Mouse (Mus musculus): Measurements from ENCODE around the gene Abhd14b. TPM values are rescaled to one million over a fixed set of nuclear protein-coding genes. Genes with fewer than 3 reads are reported as not detected.

Abhd14b gene
- total and polyA plus RNA-seq, 2 experiments, result 129 to 402 TPM

DNA sequence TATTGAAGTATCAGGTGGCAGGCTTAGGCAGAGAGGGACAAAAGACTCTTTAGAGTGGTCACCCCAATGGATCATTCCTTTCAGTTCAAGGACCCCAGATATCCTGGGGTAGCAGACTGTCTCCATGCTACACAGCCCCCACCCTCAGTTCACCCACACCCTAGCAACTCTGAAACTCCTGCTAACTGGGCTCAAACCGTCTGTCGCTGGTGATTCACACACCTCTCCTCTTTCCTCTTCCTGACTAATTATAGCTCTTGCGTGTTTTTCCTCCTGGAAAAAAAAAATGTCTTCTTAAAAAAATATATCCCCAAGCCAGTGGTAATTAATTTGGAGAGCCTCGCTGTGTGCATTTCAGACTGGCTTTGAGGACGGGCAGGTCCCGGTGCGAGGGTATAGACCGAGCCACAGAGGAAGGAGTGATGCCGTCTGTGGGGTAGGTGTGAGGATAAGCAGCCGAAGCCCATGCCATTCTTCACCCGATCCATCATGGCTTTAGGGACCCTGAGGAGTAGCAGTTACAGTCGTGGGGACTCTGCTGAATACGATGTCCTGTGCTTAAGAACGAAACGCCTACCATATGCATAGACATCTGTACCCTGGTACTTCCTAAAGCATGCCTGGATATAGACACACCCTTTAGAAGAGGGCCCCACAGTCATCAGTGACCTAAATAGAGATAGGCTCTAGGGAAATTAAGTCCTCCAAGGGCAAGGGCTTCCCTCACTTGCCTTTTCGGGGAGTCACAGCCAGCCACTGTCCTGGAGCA lies 44.5 kb upstream of the Abhd14b start:
- H3K9ac ChIP-seq (ENCODE audit: low read depth, low read length), result no peak overlapping the region
- no peak overlapping the region for H3K4me3 ChIP-seq (ENCODE audit: insufficient read depth, low read depth, low read length)
- peaks cover 3% of the 10 kb centered on the region; the same call in 1 of the 2 replicates for H3K4me1 ChIP-seq (ENCODE audit: control insufficient read depth, insufficient read depth, low read length)

DNA sequence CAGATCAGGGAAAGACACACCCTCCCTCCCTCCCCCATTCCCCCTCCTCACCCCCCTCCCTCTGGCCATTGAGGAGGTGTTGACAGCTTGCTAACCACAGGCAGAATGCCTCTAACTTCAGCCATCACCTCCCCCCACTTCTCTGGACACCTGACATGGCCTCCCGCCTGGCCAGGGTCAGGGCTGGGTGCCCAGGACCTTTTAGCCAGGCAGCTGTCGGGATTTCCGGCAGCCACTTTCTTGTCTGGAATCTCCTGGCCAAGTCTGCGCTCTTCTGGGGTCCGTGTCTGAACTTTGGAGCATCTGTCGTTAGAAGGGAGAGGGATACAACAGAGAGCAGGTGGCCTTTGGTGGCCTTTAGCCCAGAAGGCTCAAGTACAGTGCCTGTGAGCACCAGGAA lies 42.0 kb upstream of the Abhd14b start:
- TF ChIP-seq CTCF (IDR thresholded peaks at IDR 0.05; ENCODE audit: low read depth, low read length) (no peak), POLR2A (IDR thresholded peaks at IDR 0.05; ENCODE audit: extremely low read depth, insufficient read depth, low read length) (no peak)
- Histone ChIP-seq H3K79me2 (ENCODE audit: control insufficient read depth, insufficient read depth, low read length) (no peaks in the 10 kb centered on the region), H3K4me3 (ENCODE audit: insufficient read depth, low read depth, low read length) (no peak overlapping the region), H3K27ac (replicated peaks; ENCODE audit: insufficient read depth, low read depth, low read length) (no peak overlapping the region), H3K9ac (ENCODE audit: low read depth, low read length) (no peak overlapping the region), H3K27me3 (ENCODE audit: control insufficient read depth, insufficient read depth, low read length) (no peaks in the 10 kb centered on the region), H3K36me3 (ENCODE audit: control insufficient read depth, insufficient read depth, low read length) (no peaks in the 10 kb centered on the region), H3K4me1 (ENCODE audit: control insufficient read depth, insufficient read depth, low read length) (no peaks in the 10 kb centered on the region)
- DNase-seq (ENCODE audit: extremely low read depth, low read depth, low spot score), result no peak
- 40% methylated on average over 6 of the region's 6 CpGs for WGBS

More for the DNA sequence above, 44.5 kb upstream of the Abhd14b start:
- Histone ChIP-seq H3K79me2 (ENCODE audit: control insufficient read depth, insufficient read depth, low read length) (no peaks in the 10 kb centered on the region), H3K36me3 (ENCODE audit: control insufficient read depth, insufficient read depth, low read length) (no peaks in the 10 kb centered on the region), H3K27me3 (ENCODE audit: control insufficient read depth, insufficient read depth, low read length) (no peaks in the 10 kb centered on the region), H3K27ac (replicated peaks; ENCODE audit: insufficient read depth, low read depth, low read length) (no peak overlapping the region)
- WGBS, result 90% methylated on average over 16 of the region's 16 CpGs
- TF ChIP-seq CTCF (IDR thresholded peaks at IDR 0.05; ENCODE audit: low read depth, low read length) (no peak), POLR2A (IDR thresholded peaks at IDR 0.05; ENCODE audit: extremely low read depth, insufficient read depth, low read length) (no peak)
- no peak for DNase-seq (ENCODE audit: extremely low read depth, low read depth, low spot score)

DNA sequence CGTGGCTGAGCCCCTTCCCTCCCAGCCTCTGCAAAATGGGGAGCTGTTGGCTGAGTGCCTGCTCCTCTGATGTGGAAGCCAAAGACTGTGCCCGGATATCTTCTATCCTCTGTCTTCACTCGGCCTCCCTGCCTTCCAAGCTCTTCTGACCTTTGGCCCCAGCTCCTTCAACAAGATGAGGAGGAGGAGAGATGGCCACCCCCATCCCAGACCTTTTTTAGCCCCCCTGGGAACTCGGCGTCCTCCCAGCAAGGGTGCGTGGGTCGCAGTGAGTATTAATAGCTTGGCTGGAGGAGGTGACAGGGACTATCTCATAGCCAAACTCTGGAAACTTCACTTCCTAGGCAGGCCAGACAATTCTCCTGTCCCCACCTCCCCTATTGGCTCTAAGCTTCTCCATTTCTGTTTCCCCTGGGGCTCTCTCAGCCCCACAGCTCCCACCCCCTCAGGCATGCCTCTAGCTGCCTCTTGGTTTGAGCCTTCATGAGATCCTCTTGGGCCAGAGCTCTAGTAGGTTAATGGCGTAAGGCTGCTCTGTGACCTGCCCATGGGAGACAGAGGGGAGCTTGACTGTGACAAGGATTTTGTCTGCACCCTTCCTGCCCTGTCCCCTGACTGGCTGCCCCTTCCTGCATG lies 40.7 kb upstream of the Abhd14b start:
- no peak overlapping the region for H3K4me3 ChIP-seq (ENCODE audit: insufficient read depth, low read depth, low read length)
- H3K79me2 ChIP-seq (ENCODE audit: control insufficient read depth, insufficient read depth, low read length), result no peaks in the 10 kb centered on the region
- H3K27ac ChIP-seq (replicated peaks; ENCODE audit: insufficient read depth, low read depth, low read length), result no peak overlapping the region
- no peak for DNase-seq (ENCODE audit: extremely low read depth, low read depth, low spot score)
- no peak for TF ChIP-seq CTCF (IDR thresholded peaks at IDR 0.05; ENCODE audit: low read depth, low read length)
- TF ChIP-seq POLR2A (IDR thresholded peaks at IDR 0.05; ENCODE audit: extremely low read depth, insufficient read depth, low read length), result no peak
- no peaks in the 10 kb centered on the region for H3K27me3 ChIP-seq (ENCODE audit: control insufficient read depth, insufficient read depth, low read length)
- no peaks in the 10 kb centered on the region for H3K36me3 ChIP-seq (ENCODE audit: control insufficient read depth, insufficient read depth, low read length)
- no peak overlapping the region for H3K9ac ChIP-seq (ENCODE audit: low read depth, low read length)
- H3K4me1 ChIP-seq (ENCODE audit: control insufficient read depth, insufficient read depth, low read length), result no peaks in the 10 kb centered on the region
- WGBS, result 68% methylated on average over 8 of the region's 8 CpGs

DNA sequence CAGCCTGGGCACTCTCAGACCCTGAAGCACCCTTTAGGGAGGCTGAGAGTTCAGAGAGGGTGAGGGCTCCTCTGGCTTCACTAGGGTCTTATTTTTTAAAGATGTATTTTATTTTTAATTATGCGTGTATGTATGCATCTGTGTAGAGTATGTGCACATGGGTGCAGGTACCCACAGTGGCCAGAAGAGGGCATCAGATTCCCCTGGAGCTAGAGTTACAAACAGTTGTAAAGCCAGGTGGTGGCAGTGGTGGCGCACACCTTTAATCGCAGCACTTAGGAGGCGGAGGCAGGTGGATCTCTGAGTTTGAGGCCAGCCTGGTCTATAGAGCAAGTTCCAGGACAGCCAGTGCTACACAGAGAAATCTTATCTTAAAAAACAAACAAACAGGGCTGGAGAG lies 38.2 kb upstream of the Abhd14b start:
- H3K79me2 ChIP-seq (ENCODE audit: control insufficient read depth, insufficient read depth, low read length), result no peaks in the 10 kb centered on the region
- over 99% methylated on average over 4 of the region's 4 CpGs for WGBS
- no peaks in the 10 kb centered on the region for H3K4me1 ChIP-seq (ENCODE audit: control insufficient read depth, insufficient read depth, low read length)
- H3K36me3 ChIP-seq (ENCODE audit: control insufficient read depth, insufficient read depth, low read length), result no peaks in the 10 kb centered on the region
- DNase-seq (ENCODE audit: extremely low read depth, low read depth, low spot score), result no peak
- H3K9ac ChIP-seq (ENCODE audit: low read depth, low read length), result no peak overlapping the region
- peak; percentile 6; the same call in 1 of the 2 replicates for TF ChIP-seq CTCF (IDR thresholded peaks at IDR 0.05; ENCODE audit: low read depth, low read length)
- no peak for TF ChIP-seq POLR2A (IDR thresholded peaks at IDR 0.05; ENCODE audit: extremely low read depth, insufficient read depth, low read length)
- no peak overlapping the region for H3K27ac ChIP-seq (replicated peaks; ENCODE audit: insufficient read depth, low read depth, low read length)
- H3K4me3 ChIP-seq (ENCODE audit: insufficient read depth, low read depth, low read length), result no peak overlapping the region
- no peaks in the 10 kb centered on the region for H3K27me3 ChIP-seq (ENCODE audit: control insufficient read depth, insufficient read depth, low read length)

DNA sequence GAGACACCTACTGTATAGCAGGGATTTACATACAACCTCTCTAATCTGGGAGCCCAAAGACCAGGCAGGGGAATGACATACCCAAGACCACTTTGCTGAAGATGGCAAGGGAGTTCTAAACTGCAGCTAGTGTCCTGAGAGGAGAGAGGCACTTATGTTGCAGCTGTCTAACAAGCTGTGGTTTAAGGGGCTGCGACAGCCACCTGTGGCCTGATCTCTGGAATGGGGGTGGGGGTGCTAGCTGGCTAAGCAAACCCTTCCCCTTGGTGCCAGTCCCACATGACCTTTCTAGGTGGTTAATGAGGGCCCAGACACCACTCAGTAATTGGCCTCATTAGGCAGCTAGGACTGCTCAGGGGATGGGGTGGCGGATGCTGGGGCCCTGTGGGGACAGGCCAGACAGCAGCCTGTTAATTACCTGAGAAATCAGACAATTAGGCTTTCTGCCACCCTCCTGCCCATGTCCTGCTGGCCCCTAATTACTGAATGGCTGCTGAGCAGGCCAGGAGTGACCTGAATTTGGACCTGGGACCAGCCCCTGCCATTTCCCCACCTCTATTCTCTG lies 37.1 kb upstream of the Abhd14b start:
- TF ChIP-seq CTCF (IDR thresholded peaks at IDR 0.05; ENCODE audit: low read depth, low read length) (no peak), POLR2A (IDR thresholded peaks at IDR 0.05; ENCODE audit: extremely low read depth, insufficient read depth, low read length) (no peak)
- Histone ChIP-seq H3K4me3 (ENCODE audit: insufficient read depth, low read depth, low read length) (no peak overlapping the region), H3K36me3 (ENCODE audit: control insufficient read depth, insufficient read depth, low read length) (no peaks in the 10 kb centered on the region), H3K79me2 (ENCODE audit: control insufficient read depth, insufficient read depth, low read length) (no peaks in the 10 kb centered on the region), H3K27ac (replicated peaks; ENCODE audit: insufficient read depth, low read depth, low read length) (no peak overlapping the region), H3K9ac (ENCODE audit: low read depth, low read length) (no peak overlapping the region), H3K27me3 (ENCODE audit: control insufficient read depth, insufficient read depth, low read length) (no peaks in the 10 kb centered on the region), H3K4me1 (ENCODE audit: control insufficient read depth, insufficient read depth, low read length) (no peaks in the 10 kb centered on the region)
- 92% methylated on average over 2 of the region's 2 CpGs for WGBS
- DNase-seq (ENCODE audit: extremely low read depth, low read depth, low spot score), result no peak
